Mouse (Mus musculus): Measurements from ENCODE around the gene Osbpl3. TPM values are rescaled to one million over a fixed set of nuclear protein-coding genes. Genes with fewer than 3 reads are reported as not detected.

The Osbpl3 gene
- 0.29 to 1.4 TPM (median 0.38 TPM) in 3 of 4 replicates, not detected in the other for total RNA-seq (2023; ENCODE audit: inconsistent age)

GRCm38 (mm10) chr6:50455829-50456469 is at the start of gene Osbpl3:
TSS of gene Osbpl3 (minus strand) at chr6:50456201.

GRCm38 (mm10) chr6:50263670-50264069 is 192.3 kb downstream of the Osbpl3 start, which contains the start of gene Gsdme:
TSS of gene Gsdme (minus strand) at chr6:50263862.

Other genes starting within 250 kb of the Osbpl3 start
- not detected in 4 replicates for gene Gsdme, start 192.3 kb downstream of the Osbpl3 start, total RNA-seq (2023; ENCODE audit: inconsistent age)
- gene Cycs, start 110.3 kb upstream of the Osbpl3 start, total RNA-seq (2023; ENCODE audit: inconsistent age), result 18.4 to 29.4 TPM (median 24.6 TPM) in 4 replicates
- gene 4921507P07Rik, start 140.4 kb upstream of the Osbpl3 start, total RNA-seq (2023; ENCODE audit: inconsistent age), result 0.21 to 0.61 TPM (median 0.50 TPM) in 4 replicates
- gene Npvf, start 198.2 kb upstream of the Osbpl3 start, total RNA-seq (2023; ENCODE audit: inconsistent age), result not detected in 4 replicates

Measured in B cell, adult (primary cell).